Mouse (Mus musculus): ENCODE measurements around the gene Bcar3.
"Not testable (repeated sequence)": the region's sequence is repeated elsewhere in the genome, so short reads cannot be mapped to it uniquely, and the experiment has no call there.

The Bcar3 gene

GRCm38 (mm10) chr3:122293954-122294850 is at the start of gene Bcar3:
Bcar3 (plus strand) TSS chr3:122294136.
- peak; percentile 92 to 93 for DNase-seq (ENCODE audit: low spot score in 2 of 2)

DNA sequence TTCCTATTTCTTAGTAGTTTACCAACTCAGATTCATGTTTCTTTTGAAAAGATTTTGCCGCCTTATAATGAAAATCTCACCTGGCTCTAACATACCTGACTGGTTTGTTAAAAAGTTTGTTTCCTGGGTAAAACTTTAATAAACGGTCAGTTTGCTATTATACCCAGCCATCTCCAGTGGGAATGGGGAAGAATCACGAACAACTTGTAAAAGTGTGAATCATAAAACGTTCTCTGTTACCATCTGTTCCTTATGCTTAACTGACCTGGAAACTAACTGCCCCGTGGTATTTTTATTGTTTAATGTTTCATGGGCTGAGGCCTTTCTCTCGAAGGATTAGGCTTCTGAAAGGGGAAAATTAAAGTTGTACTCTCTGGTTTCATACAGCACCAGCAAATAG is 49.2 kb upstream of the Bcar3 start:
- DNase-seq (ENCODE audit: low spot score in 2 of 2): no peak

DNA sequence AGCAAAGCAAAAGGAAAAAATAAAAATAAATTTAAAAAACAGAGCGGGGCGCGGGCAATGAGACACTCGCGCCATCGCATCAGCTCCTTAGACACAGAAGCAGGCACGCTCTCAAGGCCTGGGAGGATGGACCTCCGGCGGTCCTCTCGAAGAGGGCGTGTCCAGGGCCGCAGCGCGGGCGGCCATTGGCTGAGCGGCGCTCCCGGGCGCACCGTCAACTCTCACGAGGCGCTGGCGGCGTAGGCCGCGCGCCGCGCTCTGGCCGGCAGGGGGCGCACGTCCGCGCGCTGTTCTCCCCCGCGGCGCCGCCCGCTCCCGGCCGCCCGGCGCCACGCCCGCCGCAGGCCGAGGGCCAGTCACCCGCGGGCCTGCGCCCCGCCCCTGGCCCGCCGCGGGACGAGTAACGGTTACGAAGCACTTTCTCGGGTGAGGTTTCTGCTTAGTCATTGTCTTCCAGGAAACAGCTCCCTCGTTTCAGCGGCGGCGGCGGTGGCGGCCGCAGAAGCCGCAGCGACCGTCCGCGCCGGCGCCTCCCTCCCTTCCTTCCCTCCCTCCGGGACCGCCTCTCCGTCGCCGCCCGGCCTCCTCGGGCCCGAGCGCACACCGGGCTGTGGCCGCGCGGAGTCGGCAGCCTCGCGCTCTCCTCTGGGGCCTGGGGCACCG is 48.6 kb upstream of the Bcar3 start, which contains the start of gene Gclm:
TSS of gene Gclm (plus strand) at position 343 of the 663 bp plus-strand sequence.
- peak; percentile 93 for DNase-seq (ENCODE audit: low spot score in 2 of 2)

GRCm38 (mm10) chr3:122245878-122246332 is 48.0 kb upstream of the Bcar3 start:
- DNase-seq (ENCODE audit: low spot score in 2 of 2): peak; percentile 32 to 51

DNA sequence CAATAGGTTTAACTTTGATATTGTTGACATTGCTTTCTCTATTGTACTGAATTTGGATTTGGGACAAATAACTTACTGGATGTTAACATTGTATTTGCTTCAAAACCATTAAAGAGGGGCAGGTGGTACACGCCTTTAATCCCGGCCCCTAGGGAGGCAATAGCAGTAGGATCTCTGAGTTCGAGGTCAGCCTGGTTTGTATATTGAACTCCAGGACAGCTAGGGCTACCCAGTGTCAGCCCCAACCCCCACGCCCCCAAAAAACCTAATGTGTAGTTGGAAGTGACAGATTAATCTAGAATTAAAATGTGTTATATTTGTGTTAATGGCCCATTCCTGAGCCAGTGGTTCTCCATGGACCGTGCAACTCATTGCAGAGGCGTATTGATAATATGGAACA is 47.5 kb upstream of the Bcar3 start:
- DNase-seq (ENCODE audit: low spot score in 2 of 2): no peak

DNA sequence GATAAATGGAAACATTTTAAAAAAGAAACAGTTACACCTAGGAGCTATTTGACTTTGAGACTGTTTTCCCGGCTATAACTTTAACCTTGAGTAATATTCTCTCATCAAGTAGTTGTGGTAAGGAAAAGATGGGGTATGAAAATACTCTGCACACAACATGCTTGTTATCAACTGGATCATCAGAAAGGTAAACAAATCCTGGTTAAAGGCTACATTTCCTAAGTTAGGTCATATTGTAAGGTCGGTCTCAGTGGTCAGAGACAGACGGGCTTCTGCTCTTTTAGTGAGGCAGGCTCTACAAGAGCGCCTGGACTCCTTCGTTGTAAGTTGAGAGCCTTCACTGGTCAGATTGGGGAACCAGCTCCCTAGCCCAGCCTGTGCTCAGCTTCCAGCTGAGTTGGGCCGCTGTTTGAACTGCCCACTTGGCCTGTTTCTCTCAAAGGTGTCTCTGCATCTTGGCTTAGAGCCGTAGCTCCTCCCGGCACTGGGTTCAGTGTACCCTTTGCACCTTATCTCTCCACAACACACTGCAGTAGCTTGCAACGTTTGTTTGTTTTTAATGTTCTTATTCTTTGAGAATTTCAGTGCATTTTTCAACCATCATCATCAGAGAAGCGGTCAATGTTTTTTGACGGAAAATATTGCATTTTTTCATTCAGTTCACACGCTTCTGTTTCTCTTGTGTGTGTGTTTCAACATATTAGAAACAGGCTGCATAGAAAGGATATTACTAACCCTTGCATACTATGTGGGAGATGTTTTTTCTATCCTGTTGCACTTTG is 46.8 kb upstream of the Bcar3 start:
- DNase-seq (ENCODE audit: low spot score in 2 of 2): no peak

GRCm38 (mm10) chr3:122247768-122248100 is 46.2 kb upstream of the Bcar3 start:
- no peak for DNase-seq (ENCODE audit: low spot score in 2 of 2)

- DNase-seq (ENCODE audit: low spot score in 2 of 2): no peak
These were observed 41.3 kb upstream of the Bcar3 start for GRCm38 (mm10) chr3:122252466-122253253.

DNA sequence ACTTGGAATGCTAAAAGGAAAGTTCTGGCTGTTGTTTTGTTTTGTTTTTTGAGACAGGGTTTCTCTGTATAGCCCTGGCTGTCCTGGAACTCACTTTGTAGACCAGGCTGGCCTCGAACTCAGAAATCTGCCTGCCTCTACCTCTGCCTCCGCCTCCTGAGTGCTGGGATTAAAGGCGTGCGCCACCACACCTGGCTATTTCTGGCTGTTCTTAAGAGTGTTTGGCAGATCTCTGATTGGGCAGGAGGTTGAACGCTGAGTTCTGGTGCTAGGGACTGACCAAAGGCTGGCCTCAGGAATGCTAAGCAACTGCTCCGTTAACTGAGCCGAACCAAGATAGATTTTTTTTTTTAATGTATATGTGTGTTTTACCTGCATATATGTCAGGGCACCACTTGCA is 39.9 kb upstream of the Bcar3 start:
- DNase-seq (ENCODE audit: low spot score in 2 of 2): not testable (repeated sequence)

DNA sequence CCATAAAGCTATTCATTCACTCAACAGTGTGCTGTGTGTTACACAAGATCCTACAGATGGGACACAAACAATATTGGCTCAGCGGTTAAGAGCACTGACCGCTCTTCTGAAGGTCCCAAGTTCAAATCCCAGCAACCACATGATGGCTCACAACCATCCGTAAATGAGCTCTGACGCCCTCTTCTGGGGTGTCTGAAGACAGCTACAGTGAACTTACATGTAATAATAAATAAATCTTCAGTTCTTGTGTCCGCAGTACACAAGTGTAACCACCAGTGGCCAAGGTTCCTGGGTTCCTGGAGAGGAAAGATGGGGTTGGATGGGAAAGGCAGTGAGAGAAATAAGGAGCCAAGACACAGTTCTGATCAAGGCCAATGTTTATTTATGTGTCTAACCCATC is 23.9 kb upstream of the Bcar3 start:
- DNase-seq (ENCODE audit: low spot score in 2 of 2): no peak

DNA sequence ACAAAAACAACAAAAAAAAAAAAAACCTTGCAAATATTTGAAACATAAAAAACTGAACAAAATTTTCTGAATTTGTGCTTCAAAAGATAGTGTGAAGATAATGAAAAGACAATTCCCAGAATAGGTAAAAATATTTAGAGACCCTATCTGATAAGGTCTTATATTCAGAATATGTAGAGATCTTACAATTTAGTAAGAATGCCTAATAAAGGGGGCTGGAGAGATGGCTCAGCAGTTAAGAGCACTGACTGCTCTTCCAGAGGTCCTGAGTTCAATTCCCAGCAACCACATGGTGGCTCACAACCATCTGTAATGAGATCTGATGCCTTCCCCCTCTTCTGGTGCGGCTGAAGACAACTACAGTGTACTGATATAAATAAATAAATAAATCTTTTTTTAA is 21.4 kb upstream of the Bcar3 start:
- DNase-seq (ENCODE audit: low spot score in 2 of 2): not testable (repeated sequence)

GRCm38 (mm10) chr3:122273407-122274240 is 20.3 kb upstream of the Bcar3 start:
- DNase-seq (ENCODE audit: low spot score in 2 of 2): no peak

- DNase-seq (ENCODE audit: low spot score in 2 of 2): peak; percentile 85 to 93
These were observed 19.5 kb upstream of the Bcar3 start, which contains the start of gene Dnttip2 for GRCm38 (mm10) chr3:122274241-122275024. Dnttip2 (plus strand) TSS chr3:122274388.

- DNase-seq (ENCODE audit: low spot score in 2 of 2): no peak
These were observed 18.8 kb upstream of the Bcar3 start for GRCm38 (mm10) chr3:122275111-122275510.

GRCm38 (mm10) chr3:122287195-122287594 is 6.7 kb upstream of the Bcar3 start:
- DNase-seq (ENCODE audit: low spot score in 2 of 2): no peak

GRCm38 (mm10) chr3:122288613-122289195 is 5.2 kb upstream of the Bcar3 start:
- no peak for DNase-seq (ENCODE audit: low spot score in 2 of 2)

GRCm38 (mm10) chr3:122289344-122289743 is 4.6 kb upstream of the Bcar3 start:
- not testable (repeated sequence) for DNase-seq (ENCODE audit: low spot score in 2 of 2)

GRCm38 (mm10) chr3:122290696-122291095 is 3.2 kb upstream of the Bcar3 start:
- DNase-seq (ENCODE audit: low spot score in 2 of 2): peak; percentile 57 to 77

DNA sequence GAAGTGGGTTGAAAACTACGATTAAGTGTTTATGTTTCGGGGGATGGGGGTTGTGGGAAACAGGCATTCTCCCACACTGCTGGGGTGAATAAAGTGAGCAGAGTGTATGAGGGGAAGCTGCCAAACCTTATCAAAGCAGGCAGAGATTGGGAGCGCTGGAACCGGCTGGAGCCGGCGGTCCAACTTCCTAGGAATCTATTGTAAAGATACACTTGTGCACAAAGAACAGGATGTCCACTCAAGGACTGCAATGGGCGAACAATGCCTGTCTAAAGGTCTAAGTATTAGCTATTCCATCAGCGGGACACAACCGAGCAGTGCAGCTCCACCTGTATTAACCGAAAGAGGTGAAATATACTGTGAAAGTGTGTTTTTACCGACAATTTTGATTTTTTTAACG is 2.1 kb upstream of the Bcar3 start:
- DNase-seq (ENCODE audit: low spot score in 2 of 2): peak in 1 of 2 experiments; percentile 52
